Mouse (Mus musculus): ENCODE measurements around the gene Ppp1r13b. TPM values are rescaled to one million over a fixed set of nuclear protein-coding genes. Genes with fewer than 3 reads are reported as not detected.

Gene Ppp1r13b
- polyA plus RNA-seq, 1 experiment from 2014 or later = 15.9 TPM

DNA sequence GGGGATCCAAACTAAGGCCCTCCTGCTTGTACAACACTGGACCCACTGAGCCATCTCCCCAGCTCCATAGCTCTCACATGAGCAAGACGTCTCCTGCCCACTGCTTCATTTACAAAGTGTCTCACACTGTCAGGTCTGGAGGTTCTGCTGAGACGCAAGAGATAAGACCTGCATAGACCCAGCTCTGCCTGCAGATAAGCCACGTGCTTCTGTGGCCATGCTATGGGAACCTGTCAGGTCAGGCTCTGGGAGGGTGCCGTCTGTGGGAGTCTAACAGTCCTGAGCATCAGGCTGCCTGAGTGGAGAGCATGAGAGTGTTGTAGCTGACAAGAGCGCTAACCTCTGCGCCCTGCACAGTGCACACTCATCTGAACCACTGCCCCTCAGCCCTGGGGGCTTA lies 120.9 kb downstream of the Ppp1r13b start:
- Histone ChIP-seq H3K9me3 (ENCODE audit: control insufficient read depth, low read length) (no peaks in the 10 kb centered on the region), H3K4me1 (replicated peaks; ENCODE audit: control insufficient read depth, insufficient read depth, low read length) (no peaks in the 10 kb centered on the region), H3K4me2 (ENCODE audit: low read depth, low read length) (no peak overlapping the region), H3K4me3 (ENCODE audit: low read length) (no peak overlapping the region), H3K36me3 (ENCODE audit: control insufficient read depth, insufficient read depth, low read length) (peaks cover 58% of the 10 kb centered on the region), H3K27ac (ENCODE audit: low read length) (no peak overlapping the region), H3K27me3 (ENCODE audit: control insufficient read depth, insufficient read depth, low read depth, low read length) (no peaks in the 10 kb centered on the region), H3K9ac (ENCODE audit: low read length) (no peak overlapping the region)
- whole genome bisulfite sequencing = 78% methylated on average over 6 of the region's 6 CpGs
- no peak for ATAC-seq (ENCODE audit: low read depth)

DNA sequence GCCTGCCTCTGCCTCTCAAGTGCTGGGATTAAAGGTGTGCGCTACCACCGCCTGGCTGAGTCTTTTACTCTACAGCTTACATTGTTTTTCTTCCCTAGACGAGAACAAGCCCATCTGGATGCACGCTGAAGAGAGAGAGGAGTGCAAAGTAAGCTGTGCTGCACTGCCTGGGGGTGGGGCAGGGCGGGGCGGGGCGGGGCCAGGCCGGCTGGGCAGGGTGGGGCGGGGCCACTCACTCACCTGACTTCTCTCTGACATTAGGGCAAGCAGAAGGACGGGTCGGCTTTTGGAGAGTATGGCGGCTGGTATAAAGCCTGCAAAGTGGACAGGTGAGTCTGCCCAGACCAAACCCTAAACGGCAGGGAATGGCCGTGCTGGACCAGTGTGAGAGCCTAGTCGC lies 122.7 kb downstream of the Ppp1r13b start:
- Histone ChIP-seq H3K9ac (ENCODE audit: low read length) (no peak overlapping the region), H3K36me3 (ENCODE audit: control insufficient read depth, insufficient read depth, low read length) (peaks cover 63% of the 10 kb centered on the region), H3K4me2 (ENCODE audit: low read depth, low read length) (no peak overlapping the region), H3K9me3 (ENCODE audit: control insufficient read depth, low read length) (no peaks in the 10 kb centered on the region), H3K4me1 (replicated peaks; ENCODE audit: control insufficient read depth, insufficient read depth, low read length) (no peaks in the 10 kb centered on the region), H3K27me3 (ENCODE audit: control insufficient read depth, insufficient read depth, low read depth, low read length) (no peaks in the 10 kb centered on the region), H3K27ac (ENCODE audit: low read length) (no peak overlapping the region), H3K4me3 (ENCODE audit: low read length) (no peak overlapping the region)
- no peak for ATAC-seq (ENCODE audit: low read depth)
- WGBS = 65% methylated on average over 15 of the region's 15 CpGs

DNA sequence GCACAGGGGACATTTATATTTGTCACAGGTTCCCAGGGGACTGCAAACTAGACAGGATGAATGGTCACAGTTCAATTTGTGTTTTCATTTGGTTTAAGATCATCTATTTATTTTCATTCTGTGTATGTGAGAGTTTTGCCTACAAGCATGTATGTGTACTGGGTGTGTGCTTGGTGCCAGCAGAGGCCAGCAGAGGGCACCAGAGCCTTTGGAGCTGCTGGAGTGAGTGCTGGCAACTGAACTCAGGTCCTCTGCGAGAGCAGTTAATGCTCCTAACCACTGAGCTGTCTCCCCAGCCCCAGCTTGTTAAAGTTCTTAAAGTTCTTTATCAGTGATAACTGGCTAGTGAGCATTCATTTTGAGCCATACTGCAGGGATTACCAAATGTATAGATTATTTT lies 128.4 kb downstream of the Ppp1r13b start:
- H3K27me3 ChIP-seq (ENCODE audit: control insufficient read depth, insufficient read depth, low read depth, low read length) = no peaks in the 10 kb centered on the region
- no peak for ATAC-seq (ENCODE audit: low read depth)
- no peaks in the 10 kb centered on the region for H3K9me3 ChIP-seq (ENCODE audit: control insufficient read depth, low read length)
- H3K27ac ChIP-seq (ENCODE audit: low read length) = no peak overlapping the region
- no peak overlapping the region for H3K4me2 ChIP-seq (ENCODE audit: low read depth, low read length)
- 97% methylated on average over 1 of the region's 1 CpGs for WGBS
- peaks cover 76% of the 10 kb centered on the region for H3K36me3 ChIP-seq (ENCODE audit: control insufficient read depth, insufficient read depth, low read length)
- no peak overlapping the region for H3K9ac ChIP-seq (ENCODE audit: low read length)
- no peaks in the 10 kb centered on the region for H3K4me1 ChIP-seq (replicated peaks; ENCODE audit: control insufficient read depth, insufficient read depth, low read length)
- H3K4me3 ChIP-seq (ENCODE audit: low read length) = no peak overlapping the region

Other genes starting within 250 kb of the Ppp1r13b start
- 210 and 218 TPM in 2 replicates for gene Ckb, start 235.8 kb downstream of the Ppp1r13b start, polyA plus RNA-seq (2015; fragmentation: Nextera tagmentation; extraction: Ambion mirVana)
- gene Trmt61a, start 230.0 kb downstream of the Ppp1r13b start, polyA plus RNA-seq (2015; fragmentation: Nextera tagmentation; extraction: Ambion mirVana) = 7.0 and 7.2 TPM in 2 replicates
- gene Bag5, start 194.9 kb downstream of the Ppp1r13b start, polyA plus RNA-seq (2015; fragmentation: Nextera tagmentation; extraction: Ambion mirVana) = 50.2 and 50.7 TPM in 2 replicates
- 45.7 and 47.0 TPM in 2 replicates for gene Apopt1, start 194.8 kb downstream of the Ppp1r13b start, polyA plus RNA-seq (2015; fragmentation: Nextera tagmentation; extraction: Ambion mirVana)
- 82.4 and 86.9 TPM in 2 replicates for gene Klc1, start 149.3 kb downstream of the Ppp1r13b start, polyA plus RNA-seq (2015; fragmentation: Nextera tagmentation; extraction: Ambion mirVana)
- 9.1 and 9.2 TPM in 2 replicates for gene Xrcc3, start 94.2 kb downstream of the Ppp1r13b start, polyA plus RNA-seq (2015; fragmentation: Nextera tagmentation; extraction: Ambion mirVana)
- gene Zfyve21, start 93.9 kb downstream of the Ppp1r13b start, polyA plus RNA-seq (2015; fragmentation: Nextera tagmentation; extraction: Ambion mirVana) = 111 and 135 TPM in 2 replicates
- 621 and 663 TPM in 2 replicates for gene Atp5mpl, start 58.9 kb upstream of the Ppp1r13b start, polyA plus RNA-seq (2015; fragmentation: Nextera tagmentation; extraction: Ambion mirVana)
- 0.18 and 0.23 TPM in 2 replicates for gene Tdrd9, start 63.4 kb upstream of the Ppp1r13b start, polyA plus RNA-seq (2015; fragmentation: Nextera tagmentation; extraction: Ambion mirVana)
- not detected in 2 replicates for gene Rd3l, start 73.2 kb upstream of the Ppp1r13b start, polyA plus RNA-seq (2015; fragmentation: Nextera tagmentation; extraction: Ambion mirVana)
- gene Aspg, start 198.6 kb upstream of the Ppp1r13b start, polyA plus RNA-seq (2015; fragmentation: Nextera tagmentation; extraction: Ambion mirVana) = 2.5 and 3.2 TPM in 2 replicates
- 3.0 and 3.1 TPM in 2 replicates for gene Kif26a, start 238.1 kb upstream of the Ppp1r13b start, polyA plus RNA-seq (2015; fragmentation: Nextera tagmentation; extraction: Ambion mirVana)